Mouse (Mus musculus): ENCODE measurements around the gene Man1c1. TPM values are rescaled to one million over a fixed set of nuclear protein-coding genes. Genes with fewer than 3 reads are reported as not detected.

Gene Man1c1
- total RNA-seq (2021) = 10 to 100 TPM; 32.0 to 37.7 TPM

DNA sequence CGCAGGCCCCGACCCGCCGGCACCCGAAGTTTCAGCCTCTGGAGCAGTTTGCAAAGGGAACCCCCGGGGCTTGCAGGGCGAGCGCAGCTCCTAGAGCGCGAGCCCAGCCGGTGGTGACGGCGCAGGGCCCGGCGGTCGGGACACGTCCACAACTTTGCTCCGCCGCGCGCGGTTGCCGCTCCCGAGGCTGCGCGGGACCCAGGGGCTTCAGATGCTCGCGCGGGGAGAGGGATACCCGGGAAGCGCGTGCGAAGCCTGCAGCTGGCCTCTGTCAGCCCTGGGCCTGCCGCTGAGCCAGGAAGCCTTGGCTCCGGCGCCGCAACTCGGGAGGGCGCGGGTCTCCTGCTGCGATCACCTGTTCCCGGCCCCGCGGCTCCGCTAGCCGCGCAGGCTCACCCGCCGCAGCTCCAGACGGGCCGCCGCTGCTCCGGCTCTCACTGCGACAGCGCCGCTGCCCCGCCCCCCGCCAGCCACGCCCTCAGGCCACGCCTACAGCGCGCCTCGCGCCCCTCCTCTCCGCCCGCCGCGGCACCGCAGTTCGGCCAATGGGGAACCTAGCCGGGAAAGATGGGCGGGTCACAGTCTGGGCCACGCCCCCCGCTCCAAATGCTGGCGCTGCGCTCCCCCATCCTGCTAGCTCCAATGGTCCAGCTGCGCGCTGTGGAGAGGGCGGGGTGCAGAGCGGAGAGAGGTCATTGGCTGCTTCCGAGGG lies at the start of gene Man1c1:
Gene Man1c1 (minus strand): TSS at position 456 of the 712 bp plus-strand sequence.
- DNase-seq = peak; percentile 99
- intact Hi-C loops (cut with DNase I) = loop anchor here (2.0 kb wide), 2 partner anchors 71 to 121 kb away; no protein-coding TSS in a partner anchor

DNA sequence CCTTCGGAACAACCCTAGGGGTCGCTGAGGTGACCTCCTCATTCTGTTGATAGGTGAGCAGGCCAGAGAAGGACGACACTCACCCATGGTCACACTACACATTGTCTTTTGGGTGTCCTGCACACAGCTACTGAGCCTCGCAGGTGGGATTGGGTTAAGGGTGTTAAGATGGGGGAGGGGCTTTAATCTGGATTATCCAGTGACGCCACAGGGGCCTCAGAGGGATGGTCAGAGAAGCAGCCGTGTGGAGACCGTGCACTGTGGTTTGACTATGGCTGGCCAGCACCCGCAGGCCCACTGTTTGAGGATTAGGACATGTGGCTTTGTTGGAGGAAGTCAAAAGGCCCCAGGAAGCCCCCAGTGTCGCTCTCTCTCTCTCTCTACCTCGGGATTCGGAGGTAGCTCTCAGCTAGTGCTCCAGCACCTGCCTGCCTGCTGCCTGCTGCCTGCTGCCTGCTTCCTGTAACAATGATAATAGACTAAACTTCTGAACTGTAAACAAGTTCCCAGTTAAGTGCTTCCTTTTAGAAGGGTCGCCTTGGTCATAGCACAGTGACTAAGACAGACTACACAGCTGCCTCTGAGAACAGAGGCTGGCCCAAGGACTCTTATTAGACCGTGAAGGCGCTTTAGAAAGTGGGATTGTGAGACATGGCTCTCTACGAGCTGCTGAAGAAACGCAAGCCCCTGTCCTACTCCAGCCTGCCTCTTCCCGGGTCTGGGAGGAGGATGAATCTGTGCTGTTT lies 49.6 kb upstream of the Man1c1 start:
- intact Hi-C loops (cut with DNase I) = no loop called here
- DNase-seq = no peak

DNA sequence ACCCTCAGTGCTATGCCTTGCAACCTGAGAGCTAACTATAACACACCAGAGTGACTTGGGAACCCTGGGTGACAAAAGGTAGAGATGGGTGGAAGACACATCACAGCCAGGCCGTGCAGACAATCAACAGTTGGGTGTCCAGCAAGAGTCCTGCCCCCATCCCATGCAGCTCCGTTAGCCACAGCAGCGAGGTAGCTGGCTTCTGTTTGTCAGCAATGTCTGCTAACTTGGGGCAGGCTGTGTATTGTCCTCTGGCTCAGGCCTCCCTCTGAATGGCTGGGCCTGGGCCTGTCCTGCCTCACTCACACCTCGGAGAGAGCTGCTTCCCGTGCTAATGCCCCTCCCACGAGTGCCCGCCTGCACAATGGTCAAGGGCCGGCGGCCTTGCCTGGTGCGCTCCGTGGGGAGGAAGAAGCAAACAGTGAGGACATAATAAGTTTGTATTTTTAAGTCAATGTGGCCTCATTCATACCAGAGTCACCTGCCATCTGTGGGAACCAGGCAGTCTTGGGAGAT lies 48.9 kb upstream of the Man1c1 start:
- no peak for DNase-seq
- intact Hi-C loops (cut with DNase I) = no loop called here

DNA sequence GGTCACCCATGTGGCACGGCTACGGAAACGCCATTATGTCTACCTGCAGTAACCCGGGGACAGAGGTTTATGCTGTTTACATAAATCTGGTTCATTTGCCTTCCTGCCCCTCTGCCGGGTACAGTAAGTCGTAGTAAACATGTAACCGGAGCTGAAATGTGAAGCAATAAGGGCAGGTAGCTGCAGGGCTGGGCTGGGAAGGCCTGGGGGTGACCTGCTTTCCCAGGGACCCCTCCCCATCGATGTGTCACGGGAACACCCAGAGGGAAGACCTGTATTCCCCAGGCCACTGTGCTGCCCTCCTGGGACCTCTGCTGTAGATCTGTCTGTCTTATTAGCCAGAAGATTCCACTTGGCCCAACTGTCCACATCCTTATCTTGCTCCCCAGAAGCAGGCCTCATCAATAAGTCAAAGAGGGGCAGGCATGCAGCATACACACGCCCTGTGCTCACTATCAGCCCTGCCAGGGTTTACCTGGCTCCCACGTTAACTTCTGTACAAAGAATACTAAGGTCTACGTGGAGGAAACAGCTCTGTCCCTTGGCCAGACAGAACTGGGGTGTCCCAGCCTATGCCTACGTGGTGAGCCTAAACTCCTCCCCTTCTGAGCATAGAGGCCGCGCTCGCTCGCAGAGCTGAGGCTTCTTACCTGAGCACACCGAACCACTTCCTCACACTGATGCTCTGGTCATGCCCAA lies 47.7 kb upstream of the Man1c1 start:
- intact Hi-C loops (cut with DNase I) = no loop called here

DNA sequence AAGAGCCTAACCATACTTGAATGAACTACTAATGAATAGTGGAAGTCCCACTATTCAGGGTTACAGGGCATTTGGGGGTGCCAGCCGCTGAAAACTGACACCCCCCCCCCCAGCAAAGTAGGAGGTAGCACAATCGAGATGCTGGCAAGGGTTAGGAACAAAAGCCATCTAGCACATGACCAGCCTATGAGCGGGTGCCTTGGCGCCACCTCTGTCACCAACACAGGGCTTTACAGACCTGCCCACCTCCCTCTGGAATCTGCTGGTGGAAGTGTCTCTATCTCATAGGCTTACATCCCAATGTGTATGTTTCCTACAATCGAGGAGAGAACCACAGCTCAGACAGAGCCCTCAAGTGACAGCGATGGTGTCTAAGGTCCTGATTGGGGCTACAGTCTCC lies 46.7 kb upstream of the Man1c1 start:
- intact Hi-C loops (cut with DNase I) = no loop called here
- DNase-seq = no peak

More for the DNA sequence above, 47.7 kb upstream of the Man1c1 start:
- DNase-seq = no peak

DNA sequence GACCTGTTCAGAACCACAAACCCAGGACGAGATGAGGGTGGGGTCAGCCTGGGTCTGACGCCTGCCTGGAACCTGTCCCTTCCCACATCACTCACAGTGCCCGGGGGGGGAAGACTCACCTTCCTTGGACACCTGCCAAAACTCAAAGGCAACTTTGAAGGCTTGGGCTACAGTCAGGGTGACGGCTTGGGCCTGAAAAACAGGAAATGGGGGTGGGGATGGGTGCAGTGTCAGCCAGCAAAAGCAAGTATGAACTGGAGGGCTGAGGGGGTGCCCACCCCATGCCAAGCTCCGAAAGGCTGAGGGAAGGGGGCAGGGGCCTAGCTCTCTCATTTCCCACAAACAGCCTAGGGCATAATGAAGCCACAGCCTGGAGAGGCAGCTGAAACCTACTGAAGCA lies 46.2 kb upstream of the Man1c1 start:
- DNase-seq = no peak
- intact Hi-C loops (cut with DNase I) = no loop called here

DNA sequence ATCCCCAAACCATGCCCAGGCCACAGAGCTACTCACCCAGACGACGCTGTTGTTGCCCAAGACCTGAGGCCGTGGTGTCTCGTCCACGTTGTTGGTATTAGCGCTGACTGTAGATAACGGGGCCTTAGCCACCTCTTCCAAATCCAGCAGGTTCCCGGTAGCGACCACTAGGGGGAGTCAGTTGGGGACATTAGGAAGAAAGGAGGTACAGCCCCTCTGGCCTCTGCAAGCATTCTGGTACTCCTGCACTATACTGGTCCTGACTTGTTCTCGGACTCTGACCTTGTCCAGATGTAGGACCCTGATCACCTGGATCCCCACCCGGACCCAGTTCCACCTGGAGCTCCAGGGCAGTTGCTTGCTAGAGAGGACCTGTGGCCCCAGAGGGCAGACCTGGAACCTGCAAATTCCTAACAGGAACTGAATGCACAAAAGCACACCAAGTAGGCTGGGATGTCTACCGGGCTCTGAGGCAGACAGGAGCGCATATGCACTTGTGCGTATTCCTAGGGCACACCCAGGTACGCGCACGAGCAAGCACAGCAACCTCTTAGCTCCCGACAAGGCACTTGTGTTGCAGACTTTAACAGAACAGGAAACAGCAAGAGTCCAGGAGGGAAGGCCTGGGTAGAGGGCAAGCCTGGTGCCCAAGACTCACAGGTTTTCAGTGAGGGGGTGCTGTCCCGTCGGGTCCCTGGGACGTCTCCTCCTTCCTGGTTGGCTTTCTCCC lies 45.4 kb upstream of the Man1c1 start:
- no peak for DNase-seq
- intact Hi-C loops (cut with DNase I) = no loop called here

DNA sequence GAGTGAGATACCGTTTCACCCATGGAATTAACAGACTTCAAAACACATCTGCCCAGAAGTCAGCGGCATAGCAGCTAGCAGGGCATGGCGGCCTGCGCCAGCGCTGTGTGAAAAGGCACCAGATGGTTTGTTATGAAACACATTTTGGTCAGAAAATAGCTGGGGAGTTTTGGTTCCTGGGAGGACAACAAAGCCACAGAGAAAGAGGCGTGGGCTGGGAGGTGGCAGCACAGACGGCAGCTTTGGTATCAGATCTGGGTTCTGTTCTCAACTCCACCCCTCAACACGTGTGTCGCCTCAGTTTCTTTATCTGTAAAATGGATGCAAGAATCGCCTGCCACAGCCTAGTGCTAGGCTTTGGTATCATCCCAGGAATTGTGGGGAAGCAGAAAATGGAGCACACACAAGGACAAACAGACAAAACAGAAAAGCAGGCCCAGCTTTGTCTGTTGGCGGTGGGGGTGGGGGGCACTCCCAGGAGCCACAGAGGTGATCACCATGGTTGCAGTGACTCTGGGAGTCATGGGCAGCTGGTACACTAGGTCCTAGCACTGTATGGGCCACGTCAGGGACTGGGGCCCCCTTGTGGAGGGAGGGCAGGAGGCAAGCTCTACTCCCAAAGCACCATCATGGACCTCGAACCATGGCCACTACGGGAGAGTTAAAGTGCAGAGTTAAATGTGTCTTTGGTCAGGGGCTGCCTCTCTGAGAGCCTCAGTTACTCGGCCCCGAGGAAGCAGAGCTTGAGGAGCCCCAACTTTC lies 42.0 kb upstream of the Man1c1 start:
- intact Hi-C loops (cut with DNase I) = no loop called here
- DNase-seq = no peak

DNA sequence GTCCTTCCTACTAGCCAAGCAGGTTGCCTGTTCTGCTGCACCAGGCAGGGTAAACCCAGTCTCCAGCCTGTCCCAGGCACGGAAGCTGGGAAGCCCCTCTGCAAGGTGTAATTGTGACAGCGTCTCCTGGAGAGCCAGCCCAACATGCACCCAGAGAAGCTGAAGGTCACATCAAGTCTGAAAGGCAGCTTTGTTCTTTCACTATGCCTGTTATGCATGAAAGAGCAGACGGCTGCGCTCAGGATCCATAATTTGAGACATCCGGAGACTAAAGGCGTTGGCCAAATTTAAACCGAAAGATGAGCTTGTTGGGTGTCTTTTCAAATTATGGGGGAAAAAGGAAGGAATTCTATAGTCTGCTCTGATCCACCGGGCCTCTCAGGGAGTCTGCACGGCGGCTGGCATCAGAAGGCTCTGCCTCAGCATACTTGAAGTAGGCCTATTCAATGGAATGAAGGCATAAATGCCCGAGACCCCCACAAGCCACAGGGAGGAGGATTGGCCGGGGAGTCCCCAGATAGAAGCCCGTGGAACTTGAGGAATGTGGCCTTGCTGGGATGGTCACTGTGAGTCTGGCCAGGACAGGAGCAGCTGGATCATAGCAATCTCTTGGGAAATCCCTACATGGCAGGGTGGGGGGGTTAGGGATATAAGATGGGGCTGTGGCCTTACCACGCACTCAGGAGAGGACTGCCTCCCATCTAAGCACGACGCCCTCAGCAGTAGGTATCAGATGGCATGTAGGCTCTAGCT lies 40.0 kb upstream of the Man1c1 start:
- intact Hi-C loops (cut with DNase I) = no loop called here
- DNase-seq = no peak

DNA sequence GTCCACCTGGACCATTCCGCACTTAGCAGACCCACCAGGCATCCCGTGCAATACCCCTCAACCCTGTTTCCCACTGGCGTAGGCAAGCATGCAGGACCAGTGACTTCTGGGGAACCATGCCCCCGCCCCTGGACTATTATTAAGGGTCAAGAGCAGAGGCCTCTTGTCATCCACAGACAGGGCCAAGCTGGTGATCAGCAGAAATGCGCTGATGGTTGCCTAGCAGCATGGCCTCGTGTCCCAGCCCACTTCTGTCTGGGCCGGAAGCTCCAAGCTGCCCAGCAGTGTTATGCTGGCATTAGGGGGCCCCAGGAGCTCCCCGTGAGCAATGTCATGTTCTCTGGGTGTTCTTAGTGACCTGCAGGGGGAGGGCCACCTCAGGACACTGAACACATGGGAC lies 37.9 kb upstream of the Man1c1 start:
- no peak for DNase-seq
- intact Hi-C loops (cut with DNase I) = no loop called here

DNA sequence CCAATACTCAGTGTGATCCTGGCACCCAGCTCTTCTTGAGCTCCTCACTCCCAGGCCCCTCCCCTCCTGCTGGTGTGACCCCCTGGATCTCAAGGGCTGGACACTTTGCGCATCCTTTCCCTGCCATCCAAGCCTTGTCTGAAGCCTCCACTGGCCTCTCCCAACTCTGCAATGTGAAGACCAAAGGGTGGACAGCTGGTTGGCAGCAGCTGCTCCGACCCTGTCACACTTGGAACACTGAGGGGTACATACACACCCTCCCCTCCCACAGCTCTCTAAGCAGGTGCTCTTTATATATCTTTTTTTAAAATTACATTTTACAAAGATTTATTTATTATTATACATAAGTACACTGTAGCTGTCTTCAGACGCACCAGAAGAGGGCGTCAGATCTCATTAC lies 36.1 kb upstream of the Man1c1 start:
- no peak for DNase-seq
- intact Hi-C loops (cut with DNase I) = no loop called here

DNA sequence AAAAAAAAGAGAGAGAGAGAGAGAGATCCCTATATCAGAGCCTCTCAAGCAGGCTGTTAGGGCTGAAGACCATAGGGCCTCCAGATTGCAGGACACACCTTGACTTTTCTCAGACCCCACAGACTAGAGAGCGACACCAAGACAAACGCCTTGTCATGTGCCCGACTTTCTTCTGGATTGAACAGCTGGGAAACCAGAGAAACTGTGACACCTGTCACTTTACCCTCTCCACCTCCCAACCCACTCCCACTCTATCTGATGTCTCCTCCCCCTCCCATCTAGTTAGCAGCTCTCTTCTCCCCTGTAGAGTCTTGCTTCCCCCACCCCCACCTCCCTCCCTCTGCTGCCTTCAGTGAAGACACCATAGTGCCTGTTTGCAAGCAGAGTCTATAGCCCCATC lies 35.4 kb upstream of the Man1c1 start:
- no peak for DNase-seq
- intact Hi-C loops (cut with DNase I) = no loop called here

DNA sequence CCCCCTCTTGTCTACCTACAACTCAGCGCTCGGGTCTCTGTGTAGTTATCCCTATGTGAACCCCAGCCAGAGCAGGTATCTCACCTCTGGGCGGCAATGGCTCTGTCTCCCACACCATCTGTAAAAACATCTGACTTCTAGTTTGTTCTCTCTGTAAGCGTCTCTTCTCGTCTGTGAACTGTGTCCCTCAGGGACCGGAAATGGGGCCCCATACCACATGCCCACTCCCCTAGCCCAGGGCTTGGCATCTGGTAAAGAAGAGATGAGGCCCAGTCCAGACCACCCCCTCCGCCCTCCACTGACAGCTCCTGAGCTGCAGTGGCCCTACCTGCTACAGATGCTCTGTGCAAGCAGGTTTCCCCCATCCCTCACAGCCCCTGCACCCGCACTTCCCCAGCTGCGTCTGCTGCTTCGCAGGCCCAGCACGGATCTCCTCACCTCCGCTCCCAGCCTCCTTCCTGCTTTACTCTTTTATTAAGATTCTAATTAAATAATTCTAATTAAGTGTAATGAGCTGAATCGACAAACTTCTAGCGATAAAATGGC lies 33.3 kb upstream of the Man1c1 start:
- intact Hi-C loops (cut with DNase I) = no loop called here
- DNase-seq = no peak

DNA sequence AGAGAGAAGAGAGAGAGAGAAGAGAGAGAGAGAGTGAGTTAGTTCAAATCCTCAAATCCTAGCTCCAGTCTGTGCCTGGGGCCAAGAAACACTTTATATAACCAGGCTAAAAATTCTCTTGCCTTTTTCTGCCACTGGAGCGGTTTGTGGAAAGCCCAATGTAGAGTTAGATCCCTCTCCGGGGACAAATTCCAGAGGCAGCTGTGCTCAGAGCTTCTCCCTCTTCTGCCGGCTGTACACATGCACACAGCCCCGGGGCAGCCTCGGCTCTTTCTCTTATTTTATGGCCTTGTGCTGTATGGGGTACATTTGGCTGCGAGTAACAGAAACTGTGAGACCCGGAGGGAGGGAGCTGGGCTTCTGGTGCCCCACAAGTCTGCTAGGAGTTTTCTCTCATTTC lies 32.1 kb upstream of the Man1c1 start:
- intact Hi-C loops (cut with DNase I) = no loop called here

DNA sequence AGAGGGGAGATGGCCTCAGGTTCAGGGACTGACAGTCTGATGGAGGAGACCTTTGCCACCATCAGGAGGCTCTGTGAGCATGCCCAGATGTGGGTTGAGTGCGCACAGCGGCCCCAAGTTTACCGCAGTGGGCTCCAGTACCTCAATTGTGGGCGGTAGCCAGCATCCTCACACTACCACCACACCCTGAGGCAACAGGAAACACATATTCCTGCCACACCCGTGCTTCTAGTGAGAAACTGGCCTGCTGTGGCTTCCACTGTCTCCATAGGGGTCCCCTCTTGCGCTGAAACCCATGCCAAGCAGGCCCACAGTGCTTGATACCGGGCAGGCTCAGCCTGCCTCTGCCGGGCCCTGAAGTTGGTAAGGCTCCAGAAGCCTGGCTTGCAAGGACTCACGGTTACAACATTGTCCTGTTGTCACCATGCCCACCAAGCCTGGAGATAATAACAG lies 30.6 kb upstream of the Man1c1 start:
- intact Hi-C loops (cut with DNase I) = no loop called here
- DNase-seq = peak; percentile 61 to 77

More for the DNA sequence above, 32.1 kb upstream of the Man1c1 start:
- DNase-seq = peak in 1 of 2 experiments; percentile 43

DNA sequence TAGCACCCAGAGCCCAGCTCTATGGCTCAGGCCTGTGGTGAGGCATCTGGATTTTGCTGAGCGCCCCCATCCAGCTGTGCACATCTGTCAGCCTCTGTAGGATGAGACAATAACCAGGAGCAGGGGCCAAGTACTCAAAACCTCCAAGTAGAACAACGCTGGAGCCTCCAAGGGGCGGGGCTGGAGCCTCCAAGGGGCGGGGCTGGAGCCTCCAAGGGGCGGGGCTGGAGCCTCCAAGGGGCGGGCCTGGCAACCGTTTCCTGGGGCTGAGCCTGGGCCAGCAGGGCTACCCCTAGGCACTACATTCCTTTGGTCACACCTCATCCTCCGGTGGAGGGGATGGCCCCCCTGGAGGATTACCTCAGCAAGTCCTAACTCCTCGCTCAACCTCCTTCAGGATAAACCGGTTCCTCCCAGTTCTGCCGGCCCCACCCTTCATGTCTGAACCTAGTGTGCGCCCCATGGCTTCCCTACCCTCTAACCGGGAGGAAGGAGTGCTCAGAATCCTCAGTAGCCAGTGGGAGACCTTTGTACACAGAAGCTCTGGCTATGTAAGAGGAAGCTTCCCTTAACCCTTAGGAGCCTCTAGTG lies 30.0 kb upstream of the Man1c1 start:
- intact Hi-C loops (cut with DNase I) = no loop called here
- peak; percentile 81 to 86 for DNase-seq

DNA sequence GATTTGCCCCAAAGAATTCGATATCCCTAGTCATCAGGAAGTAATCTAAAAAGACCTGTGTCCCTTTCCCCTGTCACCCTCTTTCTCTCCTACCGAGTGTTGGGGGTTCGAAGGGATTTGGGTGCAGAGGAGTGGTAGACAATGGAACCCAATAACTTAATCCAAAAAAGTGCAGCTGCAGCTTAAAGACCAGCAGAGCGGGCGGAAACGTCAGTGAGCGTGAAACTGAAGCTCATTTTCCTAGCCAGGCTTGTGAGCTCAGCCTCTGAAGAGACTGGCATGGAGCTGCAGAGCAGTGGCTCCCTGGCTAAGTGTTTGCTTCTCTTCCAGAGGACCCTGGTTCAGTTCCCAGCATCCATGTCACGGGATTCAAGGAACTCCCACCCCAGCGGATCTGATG lies 29.3 kb upstream of the Man1c1 start:
- intact Hi-C loops (cut with DNase I) = no loop called here

DNA sequence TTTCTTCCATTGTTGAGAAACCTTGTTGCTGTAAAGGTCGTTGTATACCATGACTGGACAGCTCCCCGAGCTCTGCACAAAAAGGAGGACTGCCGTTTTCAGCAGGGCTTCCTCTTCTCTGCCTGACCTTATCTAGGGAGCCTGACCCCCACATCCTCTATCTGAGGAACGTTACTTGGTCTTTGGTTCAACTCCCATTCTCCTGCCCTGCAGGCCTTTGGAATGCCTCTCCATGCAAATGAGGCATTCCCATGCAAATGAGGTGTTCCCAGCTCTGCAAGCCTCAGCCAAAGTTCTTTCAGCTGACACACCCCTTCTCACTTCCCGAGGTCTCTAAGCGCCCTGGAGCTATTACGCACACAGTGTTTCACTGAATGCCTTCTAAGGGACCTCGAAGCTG lies 26.0 kb upstream of the Man1c1 start:
- intact Hi-C loops (cut with DNase I) = no loop called here
- peak; percentile 61 to 65 for DNase-seq

More for the DNA sequence above, 29.3 kb upstream of the Man1c1 start:
- no peak for DNase-seq

Measured in heart, postnatal 10 days (tissue).